In genomic region chr3:59530592-59531310, GRCm38 (mm10) we compare ENCODE assay signal across 22 mouse cellular contexts.
"Had no signal": no experiment of that assay in that cellular context is flagged by ENCODE, and none has a peak within 500 bp of the region (broad histone marks: within the 10 kb centered on the region; RNA-seq: fewer than 3 reads in every experiment).

No protein-coding gene starts in this region.

- H3K27me3 ChIP-seq: heart, embryonic 12.5 days; hindbrain, embryonic 13.5 days; hindbrain, embryonic 15.5 days; limb, embryonic 13.5 days; limb, embryonic 15.5 days; liver, embryonic 12.5 days had no signal

- ATAC-seq: hindbrain, postnatal 0 days; liver, embryonic 12.5 days had no signal

- H3K36me3 ChIP-seq: heart, embryonic 10.5 days; heart, embryonic 12.5 days; hindbrain, embryonic 13.5 days; hindbrain, embryonic 15.5 days; limb, embryonic 13.5 days; limb, embryonic 15.5 days; liver, embryonic 12.5 days had no signal

- H3K9ac ChIP-seq: heart, embryonic 12.5 days; hindbrain, embryonic 13.5 days; hindbrain, embryonic 15.5 days; limb, embryonic 13.5 days; limb, embryonic 15.5 days; liver, embryonic 12.5 days; liver, embryonic 14.5 days had no signal

- H3K4me3 ChIP-seq: gastrocnemius, adult 2 months; heart, adult 2 months; heart, embryonic 10.5 days; heart, embryonic 12.5 days; hindbrain, embryonic 13.5 days; hindbrain, embryonic 15.5 days; layer of hippocampus, adult 2 months; left cerebral cortex, adult 2 months; limb, embryonic 13.5 days; limb, embryonic 15.5 days; liver, embryonic 12.5 days had no signal

- H3K9me3 ChIP-seq: heart, embryonic 10.5 days; heart, embryonic 12.5 days; hindbrain, embryonic 13.5 days; hindbrain, embryonic 15.5 days; limb, embryonic 13.5 days; limb, embryonic 15.5 days; liver, embryonic 12.5 days had no signal

- H3K27ac ChIP-seq: gastrocnemius, adult 2 months; heart, adult 2 months; heart, embryonic 10.5 days; hindbrain, embryonic 13.5 days; hindbrain, embryonic 15.5 days; hindbrain, postnatal 0 days; layer of hippocampus, adult 2 months; left cerebral cortex, adult 2 months; limb, embryonic 13.5 days; limb, embryonic 15.5 days; liver, embryonic 12.5 days; liver, embryonic 14.5 days had no signal

- DNase-seq: gastrocnemius, adult 2 months; gastrocnemius, postnatal 10 days; gastrocnemius, postnatal 25 days; heart, adult 2 months; heart, postnatal 10 days; heart, postnatal 4 days; kidney, adult 18-20 months; kidney, adult 8-10 months; kidney, postnatal 10 days; kidney, postnatal 25 days; kidney, postnatal 4 days had no signal

- H3K4me1 ChIP-seq: heart, embryonic 10.5 days; heart, embryonic 12.5 days; hindbrain, embryonic 13.5 days; hindbrain, embryonic 15.5 days; limb, embryonic 13.5 days; limb, embryonic 15.5 days; liver, embryonic 12.5 days had no signal

- H3K4me2 ChIP-seq: heart, embryonic 12.5 days; hindbrain, embryonic 13.5 days; hindbrain, embryonic 15.5 days; limb, embryonic 13.5 days; limb, embryonic 15.5 days; liver, embryonic 12.5 days had no signal
